Mouse (Mus musculus): ENCODE measurements around the gene Aars2.

DNA sequence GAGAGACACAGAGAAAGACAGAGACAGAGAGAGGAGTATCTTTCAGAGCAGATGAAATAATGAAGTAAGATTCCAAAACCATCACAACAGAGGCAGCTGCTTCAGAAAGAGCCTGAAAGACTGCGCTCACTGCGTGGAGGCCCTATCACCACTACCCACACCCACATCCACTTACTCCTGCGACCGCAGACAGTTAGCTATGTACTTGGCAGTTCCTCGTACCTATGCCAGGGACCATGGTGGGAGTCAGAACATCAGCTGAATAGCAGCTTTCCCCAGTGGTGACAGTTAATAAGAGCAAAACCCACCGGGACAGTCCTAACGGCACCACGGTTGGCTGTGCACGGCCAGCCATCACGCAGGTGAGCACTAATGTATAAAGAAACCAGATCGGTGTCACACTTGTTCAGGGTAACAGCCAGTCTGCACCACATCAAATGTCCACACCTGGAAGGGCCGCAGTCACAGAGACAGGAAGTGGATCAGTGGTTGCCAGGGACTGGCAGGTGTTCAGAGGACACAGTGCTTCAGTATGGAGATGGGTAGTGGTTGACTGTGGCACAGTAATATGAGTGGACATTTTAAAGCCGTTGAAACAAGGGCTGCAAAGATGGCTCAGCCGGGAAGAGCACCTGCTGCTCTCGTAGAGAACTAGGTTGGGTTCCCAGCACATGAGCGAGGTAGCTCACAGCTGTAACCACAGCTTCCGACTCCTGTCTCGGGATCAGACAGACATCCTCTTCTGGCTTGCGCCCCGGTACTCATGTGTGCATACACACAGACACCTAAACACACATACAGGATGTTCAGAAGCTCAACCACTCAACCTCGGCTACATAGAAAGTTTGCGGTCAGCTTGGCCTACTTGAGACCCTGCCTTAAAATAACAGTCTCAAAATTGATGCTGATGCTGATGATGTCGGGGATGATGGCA, 18.1 kb upstream of the Aars2 start:
- TF ChIP-seq CTCF (IDR thresholded peaks at IDR 0.05; ENCODE audit: extremely low read depth, insufficient read length, insufficient replicate concordance, low read depth, low read length) (no peak), POLR2A (IDR thresholded peaks at IDR 0.05; ENCODE audit: low read depth, low read length) (no peak)

All from small intestine, adult 2 months (tissue).